Mouse (Mus musculus): ENCODE data around the gene Fam205a1.
"Not testable (repeated sequence)": the region's sequence is repeated elsewhere in the genome, so short reads cannot be mapped to it uniquely, and the experiment has no call there.

Gene Fam205a1

DNA sequence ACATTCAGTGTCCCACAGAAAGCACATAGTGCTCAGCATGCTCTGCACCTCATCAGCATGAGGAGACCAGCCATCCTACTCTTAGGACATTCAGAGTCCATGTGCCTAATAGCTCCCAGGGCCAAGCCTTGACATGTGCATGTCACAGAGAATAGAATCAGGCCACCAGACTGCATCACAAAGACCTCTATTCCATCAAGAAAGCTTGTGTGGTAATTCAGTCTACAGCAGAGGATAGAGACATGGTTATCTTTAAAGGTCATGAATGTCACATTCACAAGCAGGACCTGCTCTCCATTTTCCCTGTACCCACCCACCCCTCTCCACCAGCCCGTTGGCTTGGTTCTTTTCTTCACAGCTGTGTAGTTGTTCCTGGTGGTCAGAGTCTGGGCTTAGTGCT, at the start of gene Fam205a1:
TSS of gene Fam205a1 (minus strand) at position 101 of the 400 bp plus-strand sequence.
- not testable (repeated sequence) for DNase-seq

DNA sequence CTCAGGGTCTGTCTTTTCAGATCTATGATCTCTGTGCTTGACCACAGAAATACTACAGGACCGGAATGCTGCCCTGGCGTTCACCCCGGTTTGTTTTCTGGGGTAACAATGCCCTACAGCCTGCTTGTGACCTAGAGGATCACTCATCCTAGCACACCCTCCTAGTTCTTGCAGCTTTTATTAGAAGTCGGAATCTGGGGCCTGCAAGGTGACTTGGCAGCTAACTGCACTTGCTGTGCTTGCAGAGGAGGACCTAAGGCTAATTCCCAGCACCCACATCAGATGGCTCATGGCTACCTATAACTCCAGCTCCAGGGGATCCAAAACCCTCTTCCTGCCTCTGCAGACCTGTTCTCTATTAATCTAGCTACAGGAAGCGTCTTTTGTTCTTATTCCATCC, 49.0 kb upstream of the Fam205a1 start:
- no peak for DNase-seq

DNA sequence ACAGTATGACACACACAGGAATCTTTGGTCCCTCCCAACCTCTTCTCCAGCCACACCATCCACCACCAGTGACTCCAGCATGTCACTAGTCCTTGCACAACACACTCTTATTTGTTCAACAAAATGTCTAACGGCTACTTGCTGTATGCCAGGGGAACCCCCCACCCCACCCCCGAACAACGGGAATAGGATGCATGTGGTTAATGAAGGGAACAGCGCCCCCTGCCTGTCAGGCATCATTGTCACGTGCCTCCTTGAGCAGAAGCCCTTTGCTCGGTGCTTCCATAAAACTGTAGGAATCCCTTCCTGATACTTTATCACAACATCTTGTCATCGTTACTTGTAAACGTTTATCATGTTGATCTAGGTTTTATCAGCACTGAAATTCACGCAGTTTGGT, 48.5 kb upstream of the Fam205a1 start:
- peak; percentile 75 for DNase-seq

DNA sequence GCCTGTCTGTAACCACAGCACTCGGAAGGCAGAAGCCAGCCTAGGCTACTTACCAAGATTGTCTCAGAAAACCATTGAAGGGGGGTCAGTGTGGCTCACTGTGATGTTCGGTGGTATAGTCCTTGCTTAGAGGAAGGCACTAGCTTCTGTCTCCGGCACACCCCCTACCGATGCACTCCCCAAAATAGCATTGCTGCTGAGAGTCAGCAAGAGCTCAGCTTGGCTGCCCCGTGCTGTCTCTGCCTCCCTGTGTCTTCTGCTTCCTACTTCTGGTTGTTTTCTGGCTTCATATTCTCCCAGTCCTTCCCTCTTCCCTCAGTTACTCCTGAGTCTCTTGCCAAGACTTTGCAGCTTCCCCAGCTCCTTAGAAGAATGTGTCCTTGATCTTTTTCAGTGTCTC, 47.2 kb upstream of the Fam205a1 start:
- no peak for DNase-seq

DNA sequence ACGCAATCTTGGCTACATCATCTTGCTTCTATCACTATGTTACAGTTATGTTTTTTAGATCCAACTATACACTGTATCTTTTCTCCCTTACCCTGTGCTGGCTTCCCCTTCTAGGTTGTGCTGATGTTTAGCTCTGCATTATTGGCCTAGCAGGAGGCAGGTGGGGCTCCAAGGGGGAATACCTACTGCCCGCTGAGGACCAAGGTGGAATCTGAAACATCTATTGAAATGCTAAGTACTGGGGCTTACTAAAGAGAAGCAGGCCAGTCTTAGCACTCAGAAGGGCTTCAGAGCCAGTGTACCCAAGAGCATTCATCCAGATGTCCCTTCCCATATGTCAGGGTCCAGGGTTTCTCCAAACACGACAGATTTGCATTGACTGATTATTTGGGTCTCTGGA, 45.2 kb upstream of the Fam205a1 start:
- DNase-seq: no peak

DNA sequence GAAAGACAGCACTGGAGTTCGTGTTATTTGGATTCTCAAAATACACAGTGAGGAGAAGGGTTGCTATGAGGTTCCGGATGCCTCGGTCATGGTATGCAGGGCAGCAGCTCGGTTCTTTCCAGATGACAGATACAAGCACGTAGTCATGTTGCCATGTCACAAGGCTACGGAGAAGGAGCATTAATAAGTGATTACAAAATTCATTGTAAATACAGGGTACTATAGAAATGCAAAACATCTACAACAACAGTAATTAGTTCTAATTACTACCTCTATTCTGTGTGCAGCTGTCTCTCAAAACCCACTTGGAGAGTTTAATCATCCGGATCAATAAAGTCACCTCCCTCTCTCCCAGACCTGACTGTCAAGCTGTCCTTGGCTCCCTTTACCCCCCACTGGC, 41.4 kb upstream of the Fam205a1 start:
- DNase-seq: no peak

DNA sequence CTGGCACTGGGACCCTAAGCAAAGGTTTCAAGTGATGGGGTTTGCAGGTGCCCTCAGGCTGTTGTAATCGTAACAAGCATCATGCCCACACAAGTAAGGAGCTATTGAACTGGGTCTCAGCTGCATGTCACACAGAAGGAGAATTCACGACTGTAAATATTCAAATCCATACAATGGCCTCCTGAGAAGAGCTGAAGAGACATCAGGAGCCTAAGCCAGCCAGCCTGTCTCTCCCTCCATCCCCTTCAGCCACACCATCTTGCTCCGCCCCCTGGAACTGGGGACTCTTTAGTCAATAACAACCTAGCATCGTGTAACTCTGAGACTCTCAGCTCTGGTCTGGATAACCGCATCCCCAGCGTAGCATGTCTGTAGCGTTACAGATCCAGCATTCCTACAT, 37.5 kb upstream of the Fam205a1 start:
- no peak for DNase-seq

DNA sequence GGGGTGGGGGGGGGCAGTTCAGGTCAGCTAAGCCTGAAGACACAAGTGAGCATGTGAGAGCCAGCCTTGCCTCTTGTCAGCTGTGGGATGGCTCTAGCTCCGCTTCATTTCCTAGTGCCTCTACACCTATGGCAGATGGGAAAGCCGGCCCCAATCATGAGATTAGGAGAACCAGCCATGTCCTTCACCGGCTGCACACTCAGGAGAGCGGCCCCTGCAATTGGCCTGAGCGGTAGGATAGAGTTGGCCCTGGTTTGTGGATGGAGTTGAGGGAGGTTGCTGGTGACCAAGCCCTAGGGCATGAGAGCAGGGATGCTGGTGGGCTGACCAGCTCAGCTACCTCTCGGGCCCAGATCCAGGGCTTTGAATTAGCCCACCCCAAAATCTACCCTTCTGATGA, 35.1 kb upstream of the Fam205a1 start:
- no peak for DNase-seq

DNA sequence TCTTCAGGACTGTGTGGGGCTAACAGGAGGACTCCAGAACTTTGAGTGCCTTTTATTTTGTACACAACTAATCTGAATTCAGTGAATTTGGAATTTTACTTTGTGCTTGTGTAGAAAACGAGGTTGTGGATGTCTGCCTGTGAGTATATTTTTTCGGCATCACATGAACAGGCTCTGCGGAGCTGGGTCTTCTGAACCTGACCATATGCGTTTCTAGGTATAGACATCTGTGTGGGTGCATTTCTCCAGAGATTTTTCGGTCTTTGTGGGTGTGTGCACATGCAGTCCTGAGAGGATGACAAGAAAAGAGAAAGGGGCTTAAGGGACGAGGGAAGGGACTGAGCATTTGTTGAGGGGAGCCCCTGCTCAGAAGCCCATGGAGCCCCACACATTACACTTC, 33.2 kb upstream of the Fam205a1 start:
- no peak for DNase-seq

DNA sequence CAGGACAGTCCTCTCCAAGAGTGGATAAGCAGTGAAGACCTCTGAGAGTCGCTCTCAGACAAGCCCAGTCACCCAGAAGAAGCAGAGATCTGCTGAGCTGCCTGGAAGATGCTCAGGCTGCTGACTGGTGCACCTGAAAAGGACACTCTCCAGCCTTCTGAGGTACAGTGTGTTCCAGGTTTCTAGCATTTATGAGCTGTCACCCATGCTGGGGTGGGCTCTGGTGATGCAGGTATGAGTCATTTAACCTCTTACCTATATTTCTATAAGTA, 26.9 kb upstream of the Fam205a1 start:
- DNase-seq: peak; percentile 59

DNA sequence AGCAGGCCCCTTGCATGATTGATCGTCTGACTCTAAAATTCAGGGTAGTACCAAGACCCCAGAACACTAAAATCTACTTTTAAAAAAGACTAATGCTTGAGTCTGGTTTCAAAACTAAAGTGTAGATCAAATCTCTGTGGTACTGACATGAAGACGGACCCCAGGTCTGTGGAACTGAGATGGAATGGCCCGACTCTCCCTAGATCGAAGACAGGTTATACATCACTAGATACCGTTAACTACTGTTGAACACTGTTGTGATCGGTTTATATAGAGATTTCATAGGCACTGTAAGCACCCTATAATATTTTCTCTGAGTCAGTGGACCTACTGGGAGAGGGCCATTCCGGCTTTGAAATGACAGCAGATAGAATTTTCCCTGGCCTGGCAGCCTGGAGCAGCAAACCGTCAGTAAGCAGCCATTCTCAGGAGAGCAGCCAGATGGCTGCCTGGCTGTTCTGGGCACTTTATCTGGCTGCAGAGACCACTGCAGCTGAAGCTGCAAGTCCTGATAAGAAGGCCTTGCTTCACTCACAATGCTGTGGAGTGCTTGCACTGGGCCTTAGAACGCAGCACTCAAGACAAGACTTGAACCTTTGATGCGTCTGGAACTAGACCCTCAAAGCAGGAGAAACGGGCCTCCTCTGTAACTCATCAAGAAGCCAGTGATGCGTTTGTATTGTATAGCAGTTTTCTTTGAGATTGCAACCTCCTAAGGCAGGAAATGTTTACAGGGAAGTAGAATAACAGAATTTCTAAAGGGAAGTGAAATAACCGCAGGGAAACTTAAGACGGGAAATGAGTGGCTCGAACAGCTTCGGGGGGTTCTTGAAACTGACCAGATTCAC, 26.4 kb upstream of the Fam205a1 start:
- peak; percentile 88 for DNase-seq

DNA sequence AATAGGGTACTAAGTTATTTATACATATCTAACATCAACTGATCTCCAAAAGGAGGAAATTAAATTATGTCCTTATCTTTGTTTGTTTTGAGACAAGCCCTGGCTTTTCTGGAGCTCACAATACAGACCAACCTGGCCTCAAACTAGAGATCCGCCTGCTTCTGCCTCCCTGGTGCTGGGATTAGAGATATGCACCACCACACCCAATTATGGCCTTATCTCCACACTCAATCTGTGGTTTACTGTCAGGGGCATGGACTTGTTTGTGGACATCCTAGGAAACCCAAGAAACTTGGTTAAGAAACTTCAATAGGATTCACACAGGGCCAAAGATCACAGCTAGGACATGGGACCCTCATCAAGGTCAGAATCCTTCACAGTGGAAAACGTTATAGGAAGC, 24.0 kb upstream of the Fam205a1 start:
- DNase-seq: peak; percentile 64

DNA sequence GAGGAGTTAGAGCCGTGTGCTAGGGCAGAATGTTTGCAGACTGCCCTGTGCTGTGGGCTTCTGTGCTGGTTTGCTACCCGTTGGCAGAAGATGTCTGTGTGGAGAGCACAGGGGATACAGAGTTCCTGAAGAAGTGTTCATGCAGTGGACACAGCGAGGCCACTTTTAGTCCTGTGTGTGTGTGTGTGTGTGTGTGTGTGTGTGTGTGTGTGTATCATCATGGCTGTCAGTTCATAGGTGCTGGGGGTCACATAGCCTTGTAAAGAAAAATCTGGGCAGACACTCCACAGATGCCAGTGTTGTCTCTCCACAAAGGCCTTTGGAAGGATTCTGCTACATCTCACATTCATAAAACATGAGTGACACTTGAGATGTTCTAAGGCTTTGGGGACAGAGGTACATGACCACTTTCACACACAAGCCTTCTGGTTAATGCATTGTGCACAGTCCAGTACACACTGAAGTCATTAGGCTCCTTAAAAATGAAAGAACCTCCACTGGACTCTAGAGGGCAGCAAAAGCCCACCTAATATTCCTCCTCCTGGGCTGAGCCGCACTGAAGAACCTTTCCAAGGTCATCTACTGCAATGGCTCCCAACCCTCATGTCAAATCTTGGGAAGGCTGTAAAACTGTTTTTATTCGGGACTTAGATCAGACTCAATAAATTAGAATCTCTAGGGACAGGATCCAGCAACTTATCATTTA, 23.1 kb upstream of the Fam205a1 start:
- DNase-seq: peak; percentile 75

DNA sequence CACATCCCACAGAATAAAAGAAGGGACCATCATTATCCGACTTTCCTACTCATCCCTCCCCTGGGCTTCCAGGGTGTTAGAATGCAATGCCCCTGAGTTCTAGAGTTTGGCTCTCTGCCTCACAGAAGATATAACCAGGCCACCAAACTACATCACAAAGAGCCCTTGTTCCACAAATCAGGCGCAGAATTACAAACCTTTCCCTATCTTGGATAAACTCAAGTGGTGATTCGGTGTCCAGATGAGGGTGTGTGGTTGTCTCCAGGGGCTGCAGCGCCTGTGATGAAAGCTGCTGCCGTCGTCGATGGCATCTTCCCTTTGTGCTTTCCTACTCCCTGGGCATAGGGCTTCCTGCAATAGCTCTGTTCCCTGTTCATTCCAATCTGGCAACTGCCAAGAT, 20.4 kb upstream of the Fam205a1 start, which contains the start of gene Fam205c:
TSS of gene Fam205c (minus strand) at position 101 of the 400 bp plus-strand sequence.
- no peak for DNase-seq

DNA sequence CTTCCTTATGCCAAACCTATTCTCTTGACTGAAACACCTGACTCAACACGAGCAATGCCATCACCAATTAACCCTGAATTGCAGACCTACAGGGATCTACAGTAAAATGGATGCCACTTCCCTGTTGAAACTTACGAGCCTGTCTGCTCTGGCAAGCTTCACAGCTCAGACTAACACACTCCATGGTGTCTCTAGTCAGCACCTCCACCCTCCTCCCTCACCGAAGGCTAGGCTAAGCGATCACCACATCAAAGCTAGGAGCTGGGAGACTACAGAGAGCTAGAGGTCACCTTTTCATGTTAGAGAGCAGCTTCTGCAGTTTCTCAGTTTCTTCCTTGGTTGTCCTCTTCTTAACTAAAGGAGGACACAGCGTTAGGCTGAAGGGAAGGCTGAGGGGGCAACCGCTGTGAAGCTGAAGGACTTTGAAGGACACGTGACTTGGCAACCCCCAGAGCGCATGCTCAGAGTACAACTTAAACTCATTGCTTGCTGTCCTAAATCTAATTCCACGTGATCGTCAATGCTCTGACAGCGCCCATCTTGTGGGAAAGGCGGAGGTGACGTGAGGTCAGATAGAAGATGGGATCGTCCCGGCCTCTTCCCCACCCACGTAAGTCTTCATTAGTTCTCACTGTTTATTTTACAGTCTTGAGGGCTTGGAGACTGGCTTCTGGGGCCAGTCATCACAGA, 19.2 kb upstream of the Fam205a1 start:
- no peak for DNase-seq

DNA sequence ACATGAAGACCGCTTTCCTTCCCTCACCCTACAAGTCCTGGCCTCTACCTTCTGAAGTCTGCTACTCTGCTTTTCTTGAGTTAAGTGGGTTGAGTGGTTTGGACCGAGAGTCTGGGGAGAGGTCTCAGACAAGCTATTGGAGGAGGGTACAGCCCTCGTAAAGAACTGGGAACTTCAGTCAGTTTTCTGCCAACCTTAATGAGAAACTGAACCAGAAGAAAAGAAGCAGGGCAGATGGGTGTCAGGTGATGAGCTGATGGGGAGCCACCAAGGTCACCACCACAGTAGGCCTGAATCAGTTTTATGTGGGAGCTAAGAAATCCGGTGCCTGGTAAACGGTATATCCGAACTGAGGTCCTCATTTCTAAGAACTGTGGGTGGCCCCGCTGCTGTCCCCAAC, 18.5 kb upstream of the Fam205a1 start:
- DNase-seq: no peak

DNA sequence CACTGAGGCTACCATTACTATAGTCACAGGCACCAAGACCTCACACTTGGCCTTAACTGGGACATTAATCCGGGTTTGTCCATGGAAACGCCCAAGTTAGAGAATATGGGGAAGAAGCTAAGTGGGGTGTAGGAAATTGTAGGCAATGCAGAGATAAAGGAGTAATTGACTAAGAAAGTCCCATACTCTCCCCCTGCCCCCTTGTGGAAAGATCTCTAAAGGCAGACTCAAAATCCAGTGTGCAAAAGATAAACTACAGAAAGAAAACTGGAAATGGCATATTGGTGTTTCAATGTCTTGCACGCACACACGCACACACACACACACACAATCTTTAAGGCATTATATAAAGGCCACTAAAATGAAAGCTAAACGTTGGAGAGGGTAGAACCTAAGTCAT, 17.1 kb upstream of the Fam205a1 start:
- no peak for DNase-seq

DNA sequence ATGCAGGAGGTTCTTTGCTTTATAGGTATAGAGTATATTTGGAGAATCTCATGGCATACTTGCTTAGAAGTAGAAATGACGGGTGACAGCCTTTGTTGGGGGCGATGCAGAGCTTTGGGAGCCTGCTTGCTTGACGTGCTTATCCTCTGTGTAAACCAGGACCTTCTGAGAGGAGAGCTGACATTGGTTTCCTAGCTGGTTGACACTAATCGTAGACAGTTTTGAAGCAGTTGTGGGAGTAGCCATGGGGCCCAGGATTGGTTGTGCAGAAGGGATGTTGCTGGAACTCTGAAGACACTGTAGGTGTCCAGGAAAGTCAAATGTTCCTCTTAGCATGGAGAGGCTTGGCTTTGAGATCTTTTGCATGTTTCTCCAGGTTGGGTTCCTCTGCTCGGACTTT, 14.5 kb upstream of the Fam205a1 start:
- DNase-seq: no peak

DNA sequence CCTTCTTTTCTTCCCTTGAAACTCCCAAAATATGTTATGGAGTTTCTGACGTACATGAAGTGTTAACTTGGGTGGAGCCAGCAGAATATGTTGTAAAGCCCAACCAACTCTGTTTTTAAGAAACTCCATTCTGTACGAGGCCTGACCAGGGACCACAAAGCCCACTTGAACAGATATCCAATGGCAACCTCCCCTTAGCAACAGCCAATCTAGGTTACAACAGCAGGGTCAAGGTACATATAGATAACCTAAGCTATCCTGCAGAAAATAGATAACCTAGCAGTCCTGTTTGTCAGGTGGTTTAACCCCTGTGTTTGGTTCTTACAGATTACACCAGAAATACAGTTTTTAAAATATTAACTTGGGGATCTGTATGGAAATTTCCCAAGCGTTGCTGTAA, 13.7 kb upstream of the Fam205a1 start:
- peak; percentile 63 for DNase-seq

DNA sequence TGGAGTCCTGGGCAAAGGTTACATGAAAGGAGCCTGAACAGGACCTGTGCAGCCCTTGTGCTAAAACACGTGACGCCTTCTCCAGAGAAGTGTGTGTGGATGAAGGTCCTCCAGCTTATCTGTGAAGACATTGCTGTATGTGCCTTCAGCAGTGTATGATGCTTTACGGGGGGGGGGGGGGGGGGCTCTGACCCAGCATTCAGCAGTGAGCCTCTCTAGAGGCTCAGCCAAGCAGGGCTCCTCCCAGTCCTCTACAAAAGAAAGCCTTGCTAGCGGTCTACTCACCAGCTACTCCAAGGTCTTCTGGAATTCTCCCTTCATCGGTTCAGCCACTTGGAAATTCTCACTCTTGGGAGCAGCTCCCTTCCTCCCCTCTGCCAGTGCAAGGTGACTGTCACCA, 9.8 kb upstream of the Fam205a1 start:
- DNase-seq: peak; percentile 80

DNA sequence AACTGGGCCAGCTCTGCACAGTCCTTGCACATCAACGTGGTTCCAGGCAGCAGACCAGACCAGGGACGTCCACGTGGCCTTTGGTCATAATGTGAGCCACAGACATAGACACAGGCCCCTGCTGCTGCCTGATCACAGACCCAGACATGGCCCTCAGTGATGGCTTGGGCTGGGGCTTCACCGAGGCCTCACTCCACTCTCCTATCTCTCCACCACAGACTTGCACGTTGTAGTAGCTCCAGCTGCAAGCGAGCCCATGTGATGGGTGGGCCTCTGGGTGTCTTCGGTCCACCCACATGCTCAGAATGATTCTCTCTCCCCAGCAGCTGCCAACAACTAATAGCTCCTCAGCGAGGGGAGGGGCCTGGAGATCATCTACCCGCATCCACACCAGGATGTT, 6.8 kb upstream of the Fam205a1 start:
- DNase-seq: peak; percentile 92

DNA sequence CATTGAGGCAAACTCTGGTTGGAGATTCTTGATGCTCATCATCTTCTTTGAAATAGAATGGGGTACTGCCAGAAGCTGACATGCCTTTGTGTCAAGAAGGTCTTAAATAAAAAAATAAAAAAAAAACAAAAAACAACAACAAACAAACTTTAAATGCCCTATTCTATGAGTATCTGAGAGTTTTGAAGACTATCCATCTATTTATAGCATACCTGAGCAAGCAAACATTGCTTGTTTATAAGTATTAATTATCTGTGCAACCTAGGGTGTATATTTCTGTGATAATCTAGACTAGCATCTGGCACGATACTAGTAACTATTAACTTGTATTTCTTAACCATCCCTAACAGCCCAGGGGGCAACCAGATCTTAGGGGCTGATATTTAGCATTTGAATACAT, 3.0 kb upstream of the Fam205a1 start, which contains the start of gene Gm12394:
TSS of gene Gm12394 (minus strand) at position 101 of the 400 bp plus-strand sequence.
- not testable (repeated sequence) for DNase-seq

Measured in liver (tissue).